Mouse (Mus musculus): ENCODE measurements at regions not wholly inside any gene's neighbourhood (a gene's known extent, or its start where the extent isn't known, plus 50 kb on each side); places are given as distances from the start of the nearest gene placed in this dataset.

DNA sequence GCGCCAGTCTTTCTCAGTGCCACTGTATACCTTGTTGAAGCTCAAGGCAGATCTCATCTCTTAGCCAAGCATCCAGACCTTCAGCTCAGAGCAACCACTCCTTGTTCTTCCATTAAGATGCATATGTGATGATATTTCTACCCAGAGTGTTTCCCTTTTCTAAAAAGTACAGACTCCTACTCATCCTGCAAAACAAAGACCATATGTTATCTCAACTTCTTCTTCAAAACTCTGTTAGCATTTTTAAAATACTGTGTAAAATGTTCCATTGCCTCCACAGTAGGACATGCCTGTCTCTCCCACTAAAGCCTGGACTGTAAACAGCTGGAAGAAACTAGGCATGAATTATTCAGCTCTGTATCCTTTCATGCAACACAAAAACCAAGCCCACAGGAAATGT, 184.4 kb downstream of the Nuf2 start:
- no peak overlapping the region for H3K4me3 ChIP-seq (ENCODE audit: insufficient read depth, low read length)
- TF ChIP-seq CTCF (IDR thresholded peaks at IDR 0.05; ENCODE audit: low read depth, low read length) (no peak), POLR2A (IDR thresholded peaks at IDR 0.05; ENCODE audit: borderline replicate concordance, low read depth, low read length) (no peak)
- H3K4me1 ChIP-seq (ENCODE audit: control insufficient read depth, insufficient read depth, low read length): no peaks in the 10 kb centered on the region
- no peak overlapping the region for H3K27ac ChIP-seq (ENCODE audit: insufficient read depth, low read depth, low read length)

DNA sequence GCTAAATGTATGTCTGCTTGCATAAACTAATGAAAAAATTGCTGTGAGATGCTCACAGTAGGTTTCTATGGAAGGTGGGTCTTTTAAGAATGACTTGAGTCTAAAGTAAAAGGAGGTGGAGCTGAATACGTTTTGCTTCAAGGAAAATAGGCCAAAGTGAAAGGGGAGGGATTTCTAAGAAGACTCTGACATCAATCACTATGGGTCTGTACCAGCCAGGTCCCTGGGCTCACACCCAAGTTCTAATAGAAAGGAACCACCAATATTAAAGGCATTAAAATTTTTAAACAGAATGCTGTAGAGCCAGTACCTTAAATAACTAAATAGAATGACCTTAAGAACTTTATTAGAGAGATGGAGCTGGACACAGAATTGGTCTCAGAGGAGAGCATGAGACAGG, 190.1 kb downstream of the Nuf2 start:
- H3K4me1 ChIP-seq (ENCODE audit: control insufficient read depth, insufficient read depth, low read length): no peaks in the 10 kb centered on the region
- no peak overlapping the region for H3K27ac ChIP-seq (ENCODE audit: insufficient read depth, low read depth, low read length)
- H3K4me3 ChIP-seq (ENCODE audit: insufficient read depth, low read length): no peak overlapping the region
- TF ChIP-seq POLR2A (IDR thresholded peaks at IDR 0.05; ENCODE audit: borderline replicate concordance, low read depth, low read length) (no peak), CTCF (IDR thresholded peaks at IDR 0.05; ENCODE audit: low read depth, low read length) (no peak)

DNA sequence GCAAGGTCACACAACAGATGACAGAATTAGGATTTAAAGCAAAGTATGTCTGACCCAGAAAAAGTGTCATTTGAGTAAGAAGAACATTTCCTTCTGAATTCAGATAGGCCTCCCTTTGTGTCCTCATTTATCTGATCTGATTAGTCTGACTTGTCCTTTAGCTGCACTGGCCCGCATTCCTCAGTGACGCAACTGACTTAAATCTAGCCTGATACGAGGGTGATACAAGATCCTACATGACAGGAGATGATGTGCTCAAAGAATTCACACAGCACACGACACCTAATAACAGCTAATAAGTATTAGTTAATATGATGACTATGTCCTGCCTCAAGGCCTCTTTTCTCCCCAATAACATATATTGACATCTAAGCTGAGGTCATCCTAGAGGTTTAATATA, 192.8 kb downstream of the Nuf2 start:
- TF ChIP-seq CTCF (IDR thresholded peaks at IDR 0.05; ENCODE audit: low read depth, low read length) (no peak), POLR2A (IDR thresholded peaks at IDR 0.05; ENCODE audit: borderline replicate concordance, low read depth, low read length) (no peak)
- Histone ChIP-seq H3K4me1 (ENCODE audit: control insufficient read depth, insufficient read depth, low read length) (no peaks in the 10 kb centered on the region), H3K4me3 (ENCODE audit: insufficient read depth, low read length) (no peak overlapping the region), H3K27ac (ENCODE audit: insufficient read depth, low read depth, low read length) (no peak overlapping the region)

DNA sequence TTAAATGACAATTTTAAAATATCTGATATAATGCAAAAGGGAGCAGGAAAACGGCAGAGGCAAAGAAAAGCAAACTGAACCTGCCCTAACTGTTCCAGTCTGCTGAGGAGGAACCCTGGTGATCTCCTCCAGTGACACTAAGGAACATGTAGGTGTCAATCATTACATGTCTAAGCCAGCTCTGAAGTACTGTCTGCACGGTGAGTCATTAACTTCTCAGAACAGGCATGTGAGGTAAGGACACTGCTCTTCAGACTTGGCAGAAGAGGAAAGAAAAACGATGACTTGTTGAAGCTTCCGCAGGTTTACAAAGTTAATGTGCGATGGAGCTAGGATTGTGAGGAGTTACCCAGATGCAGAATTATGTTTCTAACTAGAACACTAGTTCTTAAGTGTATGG, 199.1 kb downstream of the Nuf2 start:
- no peak overlapping the region for H3K27ac ChIP-seq (ENCODE audit: insufficient read depth, low read depth, low read length)

DNA sequence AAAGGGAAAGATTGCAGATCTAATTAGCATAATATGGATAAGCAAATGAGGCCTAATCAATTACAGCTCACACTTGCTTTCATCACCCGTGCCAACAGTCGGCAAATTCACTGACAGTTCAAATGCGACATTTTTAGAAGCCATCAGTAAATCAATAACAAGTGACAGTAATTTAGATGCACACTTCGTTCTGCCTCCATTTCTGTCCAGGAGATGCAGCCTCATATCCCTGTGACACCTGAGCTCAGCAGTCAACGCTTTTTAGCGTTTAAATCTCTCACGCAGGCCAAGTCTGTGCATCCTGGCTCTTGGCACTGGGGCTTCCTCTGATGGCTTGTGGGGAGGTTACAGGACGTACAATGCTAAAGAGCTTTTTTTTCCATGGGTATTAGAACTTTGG, 218.0 kb downstream of the Nuf2 start:
- Histone ChIP-seq H3K4me1 (ENCODE audit: control insufficient read depth, insufficient read depth, low read length) (no peaks in the 10 kb centered on the region), H3K4me3 (ENCODE audit: insufficient read depth, low read length) (no peak overlapping the region), H3K27ac (ENCODE audit: insufficient read depth, low read depth, low read length) (no peak overlapping the region)
- TF ChIP-seq CTCF (IDR thresholded peaks at IDR 0.05; ENCODE audit: low read depth, low read length) (no peak), POLR2A (IDR thresholded peaks at IDR 0.05; ENCODE audit: borderline replicate concordance, low read depth, low read length) (no peak)

More for the DNA sequence above, 199.1 kb downstream of the Nuf2 start:
- Histone ChIP-seq H3K4me3 (ENCODE audit: insufficient read depth, low read length) (no peak overlapping the region), H3K4me1 (ENCODE audit: control insufficient read depth, insufficient read depth, low read length) (no peaks in the 10 kb centered on the region)
- TF ChIP-seq CTCF (IDR thresholded peaks at IDR 0.05; ENCODE audit: low read depth, low read length) (no peak), POLR2A (IDR thresholded peaks at IDR 0.05; ENCODE audit: borderline replicate concordance, low read depth, low read length) (no peak)

GRCm38 (mm10) chr1:169283440-169283839, 247.8 kb downstream of the Nuf2 start:
- no peak overlapping the region for H3K27ac ChIP-seq (ENCODE audit: insufficient read depth, low read depth, low read length)
- H3K4me1 ChIP-seq (ENCODE audit: control insufficient read depth, insufficient read depth, low read length): no peaks in the 10 kb centered on the region
- TF ChIP-seq POLR2A (IDR thresholded peaks at IDR 0.05; ENCODE audit: borderline replicate concordance, low read depth, low read length): no peak
- TF ChIP-seq CTCF (IDR thresholded peaks at IDR 0.05; ENCODE audit: low read depth, low read length): no peak
- no peak overlapping the region for H3K4me3 ChIP-seq (ENCODE audit: insufficient read depth, low read length)

DNA sequence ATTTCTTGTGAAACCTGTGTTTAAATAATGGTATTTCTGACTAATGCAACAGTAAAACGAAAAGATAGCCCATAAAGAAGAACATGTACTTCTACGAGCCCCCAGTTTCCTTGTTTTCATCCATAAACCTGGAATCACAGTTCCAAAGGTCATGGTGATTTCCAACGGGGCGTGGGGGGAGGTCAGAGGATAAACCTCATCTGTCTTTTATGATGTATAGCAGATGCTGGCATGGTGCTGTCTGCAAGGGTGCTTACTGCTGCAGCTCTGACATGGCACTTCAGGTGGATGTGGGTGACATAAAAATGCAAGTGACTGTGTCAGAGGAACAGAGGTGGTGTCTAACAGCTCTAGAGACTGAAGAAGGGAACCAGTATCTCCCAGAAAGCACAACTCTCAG, 260.5 kb downstream of the Nuf2 start:
- TF ChIP-seq CTCF (IDR thresholded peaks at IDR 0.05; ENCODE audit: low read depth, low read length) (no peak), POLR2A (IDR thresholded peaks at IDR 0.05; ENCODE audit: borderline replicate concordance, low read depth, low read length) (no peak)
- Histone ChIP-seq H3K4me3 (ENCODE audit: insufficient read depth, low read length) (no peak overlapping the region), H3K4me1 (ENCODE audit: control insufficient read depth, insufficient read depth, low read length) (no peaks in the 10 kb centered on the region), H3K27ac (ENCODE audit: insufficient read depth, low read depth, low read length) (no peak overlapping the region)

DNA sequence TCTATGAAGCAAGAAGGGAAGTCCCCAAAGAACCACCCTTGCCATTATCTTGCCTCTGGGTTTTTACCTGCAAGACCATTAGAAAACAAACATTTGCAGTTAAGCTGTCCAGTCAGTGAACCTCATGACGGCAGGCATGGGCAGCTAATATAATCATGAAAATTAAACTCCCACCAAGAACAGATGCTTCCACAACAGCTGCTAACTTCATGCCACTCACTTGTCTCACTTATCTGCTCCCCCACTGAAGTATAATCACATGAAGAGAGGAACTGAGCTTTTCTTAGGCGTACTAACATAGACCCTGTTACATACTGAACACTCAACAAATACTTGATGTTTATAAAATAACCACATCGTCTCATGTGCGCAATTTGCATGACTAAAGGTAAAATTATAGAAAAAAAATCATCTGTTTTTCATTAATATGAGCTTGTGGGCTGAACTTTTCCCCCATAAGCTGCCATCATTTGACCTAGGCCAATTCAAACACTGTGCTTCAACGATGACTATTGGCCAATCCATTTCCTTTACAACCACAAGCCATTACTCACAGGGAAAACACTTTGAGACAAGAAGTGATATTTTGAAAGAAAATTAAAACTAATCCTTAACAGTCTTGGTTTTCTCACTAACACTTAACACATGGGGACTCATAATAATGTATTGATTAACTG, 267.1 kb downstream of the Nuf2 start:
- Histone ChIP-seq H3K27ac (ENCODE audit: insufficient read depth, low read depth, low read length) (no peak overlapping the region), H3K4me3 (ENCODE audit: insufficient read depth, low read length) (no peak overlapping the region), H3K4me1 (ENCODE audit: control insufficient read depth, insufficient read depth, low read length) (no peaks in the 10 kb centered on the region)
- TF ChIP-seq POLR2A (IDR thresholded peaks at IDR 0.05; ENCODE audit: borderline replicate concordance, low read depth, low read length) (no peak), CTCF (IDR thresholded peaks at IDR 0.05; ENCODE audit: low read depth, low read length) (no peak)

DNA sequence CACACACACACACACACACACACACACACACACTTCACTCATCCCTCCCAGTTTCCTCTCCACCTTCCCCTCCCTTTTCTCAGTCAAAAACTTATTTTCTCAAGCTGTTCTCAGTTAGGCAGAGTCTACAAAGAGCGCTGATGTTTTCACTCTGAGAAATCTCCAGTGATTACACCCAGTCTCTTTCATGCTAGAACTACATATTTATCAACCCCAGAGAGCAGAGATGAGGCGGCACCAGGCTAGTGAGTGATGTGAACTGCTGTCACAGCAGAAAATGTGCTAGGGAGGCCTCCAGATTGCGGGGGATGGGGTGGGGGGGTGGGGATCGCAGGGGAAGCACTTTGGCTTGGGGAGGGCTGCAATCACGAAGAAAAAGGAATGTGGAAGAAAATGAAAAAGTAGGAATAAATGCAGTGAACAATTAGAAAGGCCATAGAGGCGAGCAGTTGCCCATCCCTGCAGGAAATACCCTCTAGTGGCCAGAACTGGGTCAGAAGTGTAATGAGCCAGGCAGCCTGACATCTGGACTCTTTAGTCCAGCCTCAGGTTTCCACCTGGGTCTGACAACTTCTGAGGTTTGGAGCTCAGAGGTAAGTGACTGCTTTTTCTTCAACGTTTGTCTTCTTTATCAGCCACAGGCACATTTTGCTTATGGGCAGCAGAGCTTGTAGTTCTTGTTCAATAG, 276.9 kb downstream of the Nuf2 start:
- Histone ChIP-seq H3K4me1 (ENCODE audit: control insufficient read depth, insufficient read depth, low read length) (no peaks in the 10 kb centered on the region), H3K4me3 (ENCODE audit: insufficient read depth, low read length) (no peak overlapping the region), H3K27ac (ENCODE audit: insufficient read depth, low read depth, low read length) (no peak overlapping the region)
- TF ChIP-seq CTCF (IDR thresholded peaks at IDR 0.05; ENCODE audit: low read depth, low read length) (no peak), POLR2A (IDR thresholded peaks at IDR 0.05; ENCODE audit: borderline replicate concordance, low read depth, low read length) (no peak)

DNA sequence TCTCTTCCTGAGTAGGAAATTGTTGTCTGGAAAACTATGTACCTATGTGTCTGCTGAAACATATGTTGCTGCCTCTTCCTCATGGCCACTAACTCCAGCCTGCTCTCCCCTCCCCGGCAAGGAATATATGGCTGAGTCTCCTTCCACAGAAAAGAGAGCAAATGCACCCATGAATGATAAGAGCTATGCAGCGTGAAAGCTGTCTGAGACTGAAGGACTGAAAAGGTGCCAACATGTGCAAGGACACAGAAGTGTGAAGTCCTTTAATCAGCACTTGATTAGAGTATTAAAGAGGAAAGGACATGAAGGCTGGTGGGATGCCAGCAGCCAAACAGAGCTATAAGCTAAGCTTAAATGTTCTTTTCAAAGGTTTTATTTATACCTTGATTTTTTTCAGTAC, 279.1 kb downstream of the Nuf2 start:
- Histone ChIP-seq H3K27ac (ENCODE audit: insufficient read depth, low read depth, low read length) (no peak overlapping the region), H3K4me1 (ENCODE audit: control insufficient read depth, insufficient read depth, low read length) (no peaks in the 10 kb centered on the region), H3K4me3 (ENCODE audit: insufficient read depth, low read length) (no peak overlapping the region)
- no peak for TF ChIP-seq CTCF (IDR thresholded peaks at IDR 0.05; ENCODE audit: low read depth, low read length)
- TF ChIP-seq POLR2A (IDR thresholded peaks at IDR 0.05; ENCODE audit: borderline replicate concordance, low read depth, low read length): no peak
